Mouse (Mus musculus): ENCODE data around the gene Gnat2. TPM values are rescaled to one million over a fixed set of nuclear protein-coding genes. Genes with fewer than 3 reads are reported as not detected.

Gnat2 gene
- total and polyA plus RNA-seq, 3 experiments, result 11.2 to 17.5 (median 13.3) TPM

DNA sequence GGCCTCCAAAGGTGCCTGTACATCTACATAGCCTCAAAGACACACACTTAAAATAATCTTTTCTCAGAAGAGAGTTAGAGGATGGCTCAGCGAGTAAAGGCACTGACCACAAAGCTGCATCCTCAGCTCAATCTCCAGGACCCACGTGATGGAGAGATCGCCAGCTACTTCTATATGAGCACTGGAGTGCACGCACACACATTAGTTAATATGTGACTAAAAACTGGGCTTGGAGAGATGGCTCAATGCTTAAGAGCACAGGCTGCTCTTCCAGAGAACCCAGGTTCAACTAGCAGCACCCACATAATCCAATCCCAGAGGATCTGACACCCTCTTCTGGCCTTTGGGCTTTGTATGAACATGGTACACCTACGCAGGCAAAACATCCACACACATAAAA is 38.6 kb downstream of the Gnat2 start:
- Histone ChIP-seq H3K36me3 (replicated peaks in 1 of 2; ENCODE audit: control insufficient read depth in 1 of 2, insufficient read depth in 1 of 2, low read length in 1 of 2) (peaks cover 2 to 39% of the 10 kb centered on the region in 2 experiments), H3K4me1 (ENCODE audit: control insufficient read depth in 1 of 2, insufficient read depth in 2 of 2) (peaks cover 9 to 80% of the 10 kb centered on the region in 2 experiments; a peak in 3 of 4 replicates)

DNA sequence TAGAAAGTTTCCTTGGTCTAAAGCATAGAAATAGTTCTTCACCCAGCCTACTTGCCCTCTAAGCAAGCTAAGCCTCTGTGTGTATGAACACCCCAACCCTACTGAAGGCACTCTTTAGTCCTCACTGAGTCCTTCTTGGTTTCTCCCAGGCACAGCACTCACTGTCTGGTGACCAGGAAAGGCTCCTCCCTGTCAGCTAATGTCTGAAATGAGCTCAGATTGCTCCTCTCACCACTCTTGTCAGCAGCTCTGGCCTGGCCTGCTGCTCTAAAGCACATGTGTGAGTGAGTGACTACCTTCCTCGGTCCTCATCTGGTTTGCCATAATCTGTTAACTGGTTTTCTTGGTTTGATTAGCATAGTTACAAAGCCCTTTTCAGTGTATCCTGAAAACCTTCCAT is 39.2 kb downstream of the Gnat2 start:
- H3K27ac ChIP-seq (ENCODE audit: insufficient read depth, low read depth), result no peak overlapping the region
- no peak overlapping the region for H3K9ac ChIP-seq (ENCODE audit: insufficient read depth, low read depth)
- no peak for DNase-seq (ENCODE audit: extremely low read depth)
- no peak overlapping the region for H3K4me2 ChIP-seq (ENCODE audit: insufficient read depth, low read depth, poor library complexity, severe bottlenecking)
- no peaks in the 10 kb centered on the region for H3K27me3 ChIP-seq (replicated peaks)
- no peak for TF ChIP-seq RAD21 (IDR thresholded peaks at IDR 0.05; ENCODE audit: low read depth, low read length)
- no peak for TF ChIP-seq NELFE (IDR thresholded peaks at IDR 0.05; ENCODE audit: low read depth, low read length)
- no peak for TF ChIP-seq SIN3A (IDR thresholded peaks at IDR 0.05; ENCODE audit: low read length)
- TF ChIP-seq BHLHE40 (IDR thresholded peaks at IDR 0.05; ENCODE audit: low read depth, low read length), result no peak
- no peak for TF ChIP-seq ZNF384 (IDR thresholded peaks at IDR 0.05; ENCODE audit: low read depth, low read length)
- TF ChIP-seq ETS1 (conservative IDR thresholded peaks at IDR 0.05; ENCODE audit: low read depth, low read length), result no peak
- TF ChIP-seq MAX (IDR thresholded peaks at IDR 0.05; ENCODE audit: low read length), result no peak
- TF ChIP-seq E2F4 (IDR thresholded peaks at IDR 0.05; ENCODE audit: insufficient replicate concordance, low read depth, low read length), result no peak
- TF ChIP-seq RCOR1 (conservative IDR thresholded peaks at IDR 0.05; ENCODE audit: low read depth, low read length), result no peak
- no peak for TF ChIP-seq CHD1 (IDR thresholded peaks at IDR 0.05; ENCODE audit: low read depth, low read length)
- TF ChIP-seq JUN (IDR thresholded peaks at IDR 0.05; ENCODE audit: insufficient read depth, low read depth, low read length), result no peak
- no peak for TF ChIP-seq TBP (conservative IDR thresholded peaks at IDR 0.05; ENCODE audit: low read depth, low read length)
- TF ChIP-seq HCFC1 (IDR thresholded peaks at IDR 0.05; ENCODE audit: low read depth, low read length), result no peak
- no peak for TF ChIP-seq UBTF (IDR thresholded peaks at IDR 0.05; ENCODE audit: low read depth, low read length)
- dilution Hi-C loops (cut with MboI; ENCODE audit: extremely low pct_ligation_motif_present, extremely low pct_unique_long_range_greater_than_20kb, low sequenced_read_pairs), result no loop called here
- H3K4me3 ChIP-seq (replicated peaks in 1 of 3; ENCODE audit: low read depth in 2 of 3, low read length in 2 of 3, poor library complexity in 1 of 3), result no peak overlapping the region
- H3K79me2 ChIP-seq (replicated peaks; ENCODE audit: control insufficient read depth, extremely low read depth, insufficient read depth, poor library complexity, severe bottlenecking), result peaks cover 33% of the 10 kb centered on the region
- H3K4me1 ChIP-seq (ENCODE audit: control insufficient read depth in 1 of 2, insufficient read depth in 2 of 2), result peaks cover 9 to 77% of the 10 kb centered on the region in 2 experiments; a peak in 3 of 4 replicates
- H3K36me3 ChIP-seq (replicated peaks in 1 of 2; ENCODE audit: control insufficient read depth in 1 of 2, insufficient read depth in 1 of 2, low read length in 1 of 2), result peaks cover 2 to 38% of the 10 kb centered on the region in 2 experiments
- in situ Hi-C loops (cut with MboI; ENCODE audit: low pct_ligation_motif_present, low pct_unique_long_range_greater_than_20kb, low sequenced_read_pairs), result no loop called here
- H3K9me3 ChIP-seq (replicated peaks; ENCODE audit: low read length), result no peaks in the 10 kb centered on the region

More for the DNA sequence above, 38.6 kb downstream of the Gnat2 start:
- Histone ChIP-seq H3K9ac (ENCODE audit: insufficient read depth, low read depth) (no peak overlapping the region), H3K27ac (ENCODE audit: insufficient read depth, low read depth) (no peak overlapping the region), H3K4me2 (ENCODE audit: insufficient read depth, low read depth, poor library complexity, severe bottlenecking) (no peak overlapping the region), H3K9me3 (replicated peaks; ENCODE audit: low read length) (no peaks in the 10 kb centered on the region), H3K79me2 (replicated peaks; ENCODE audit: control insufficient read depth, extremely low read depth, insufficient read depth, poor library complexity, severe bottlenecking) (peaks cover 34% of the 10 kb centered on the region), H3K4me3 (replicated peaks in 1 of 3; ENCODE audit: low read depth in 2 of 3, low read length in 2 of 3, poor library complexity in 1 of 3) (no peak overlapping the region), H3K27me3 (replicated peaks) (no peaks in the 10 kb centered on the region)
- in situ Hi-C loops (cut with MboI; ENCODE audit: low pct_ligation_motif_present, low pct_unique_long_range_greater_than_20kb, low sequenced_read_pairs) (no loop called here), dilution Hi-C loops (cut with MboI; ENCODE audit: extremely low pct_ligation_motif_present, extremely low pct_unique_long_range_greater_than_20kb, low sequenced_read_pairs) (no loop called here)
- no peak for TF ChIP-seq MAX (IDR thresholded peaks at IDR 0.05; ENCODE audit: low read length)
- TF ChIP-seq BHLHE40 (IDR thresholded peaks at IDR 0.05; ENCODE audit: low read depth, low read length), result no peak
- TF ChIP-seq MAZ (IDR thresholded peaks at IDR 0.05; ENCODE audit: low read depth, low read length), result no peak
- no peak for TF ChIP-seq UBTF (IDR thresholded peaks at IDR 0.05; ENCODE audit: low read depth, low read length)
- no peak for TF ChIP-seq PAX5 (IDR thresholded peaks at IDR 0.05; ENCODE audit: low read length)
- no peak for TF ChIP-seq USF1 (IDR thresholded peaks at IDR 0.05; ENCODE audit: low read depth, low read length)
- TF ChIP-seq CTCF (conservative IDR thresholded peaks at IDR 0.05 in 1 of 2, IDR thresholded peaks at IDR 0.05 in 1 of 2; ENCODE audit: low read depth in 2 of 2, low read length in 2 of 2), result no peak
- no peak for TF ChIP-seq TCF12 (IDR thresholded peaks at IDR 0.05; ENCODE audit: low read depth, low read length)
- TF ChIP-seq RCOR1 (conservative IDR thresholded peaks at IDR 0.05; ENCODE audit: low read depth, low read length), result no peak
- no peak for TF ChIP-seq JUN (IDR thresholded peaks at IDR 0.05; ENCODE audit: insufficient read depth, low read depth, low read length)
- TF ChIP-seq EP300 (IDR thresholded peaks at IDR 0.05; ENCODE audit: low read length), result no peak
- no peak for TF ChIP-seq SMC3 (IDR thresholded peaks at IDR 0.05; ENCODE audit: low read depth, low read length)
- TF ChIP-seq ZKSCAN1 (IDR thresholded peaks at IDR 0.05; ENCODE audit: borderline replicate concordance, low read depth, low read length), result no peak
- no peak for TF ChIP-seq USF2 (conservative IDR thresholded peaks at IDR 0.05; ENCODE audit: low read depth, low read length)
- DNase-seq (ENCODE audit: extremely low read depth), result no peak

Data from CH12.LX (cell line).